In the genomic region with DNA sequence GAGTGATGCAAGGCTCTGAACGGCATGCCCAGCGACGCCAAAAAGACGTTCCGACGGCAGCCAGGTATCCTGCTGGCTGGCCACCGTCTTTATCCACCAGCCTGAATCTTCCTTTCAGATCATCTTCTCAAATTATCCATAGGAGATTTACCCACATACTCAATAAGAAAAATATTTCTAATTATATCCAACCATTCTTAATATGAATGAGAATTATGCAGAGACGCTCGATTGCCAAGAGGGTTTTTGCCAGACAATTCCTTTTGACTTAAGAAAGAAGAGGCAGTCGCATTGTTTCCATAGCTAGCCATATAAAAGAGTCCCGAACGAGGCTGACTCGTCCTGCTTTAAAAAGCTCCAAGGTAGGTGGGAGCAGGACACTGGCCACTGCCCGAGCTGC, we compare ENCODE assay signal across 27 mouse cellular contexts. TPM values are rescaled to one million over a fixed set of nuclear protein-coding genes. Genes with fewer than 3 reads are reported as not detected.
"Had no signal": no experiment of that assay in that cellular context is flagged by ENCODE, and none has a peak within 500 bp of the region (broad histone marks: within the 10 kb centered on the region; RNA-seq: fewer than 3 reads in every experiment).

A gene (plus strand): TSS at position 301 of the 400 bp plus-strand sequence.

- H3K27ac ChIP-seq: limb, embryonic 12.5 days; limb, embryonic 15.5 days; liver, embryonic 14.5 days; lung, embryonic 15.5 days; midbrain, embryonic 10.5 days; midbrain, embryonic 13.5 days; neural tube, embryonic 13.5 days had no signal

- H3K36me3 ChIP-seq: limb, embryonic 12.5 days; limb, embryonic 15.5 days; lung, embryonic 15.5 days; midbrain, embryonic 10.5 days; midbrain, embryonic 13.5 days; neural tube, embryonic 13.5 days had no signal

- DNase-seq: kidney, postnatal 14 days; kidney, postnatal 4 days; left cerebral cortex, postnatal 4 days; lung, adult 18-20 months; lung, postnatal 10 days; lung, postnatal 36 days; retina, postnatal 1 day; right cerebral cortex, postnatal 25 days; thymus, adult 18-20 months; thymus, postnatal 14 days; thymus, postnatal 4 days had no signal

- H3K4me1 ChIP-seq: limb, embryonic 12.5 days; limb, embryonic 15.5 days; lung, embryonic 15.5 days; megakaryocyte, embryonic 14.5 days; midbrain, embryonic 13.5 days; neural tube, embryonic 13.5 days had no signal

- H3K27me3 ChIP-seq: limb, embryonic 12.5 days; limb, embryonic 15.5 days; lung, embryonic 15.5 days; megakaryocyte, embryonic 14.5 days; midbrain, embryonic 13.5 days; neural tube, embryonic 13.5 days had no signal

- H3K4me3 ChIP-seq: limb, embryonic 12.5 days; limb, embryonic 15.5 days; lung, embryonic 15.5 days; megakaryocyte, embryonic 14.5 days; midbrain, embryonic 10.5 days; midbrain, embryonic 13.5 days; myocyte; neural tube, embryonic 13.5 days had no signal

RNA-seq across cellular contexts. Expression of the gene that starts here (rescaled TPM):
- total RNA-seq: monocyte, adult 5-6 weeks; neutrophil, adult 5-6 weeks had no signal
- polyA plus RNA-seq: kidney, embryonic 16.5 days; liver, embryonic 11.5 days; liver, embryonic 14.5 days; lung, embryonic 15.5 days; midbrain, embryonic 13.5 days; neural tube, embryonic 13.5 days; small intestine, adult 2 months; spleen, adult 2 months; testis, adult 2 months had no signal
